Mouse (Mus musculus): ENCODE data around the gene Cd86. TPM values are rescaled to one million over a fixed set of nuclear protein-coding genes. Genes with fewer than 3 reads are reported as not detected.

Cd86 gene
- polyA plus RNA-seq, 1 experiment from 2014 or later, result 2.9 TPM

- H3K4me1 ChIP-seq, result no peaks in the 10 kb centered on the region
- no peaks in the 10 kb centered on the region for H3K27me3 ChIP-seq
- no peak overlapping the region for H3K9ac ChIP-seq
- H3K9me3 ChIP-seq, result no peaks in the 10 kb centered on the region
- H3K27ac ChIP-seq, result no peak overlapping the region
- 69% methylated on average over 6 of the region's 6 CpGs for WGBS
- H3K36me3 ChIP-seq, result no peaks in the 10 kb centered on the region
- ATAC-seq (ENCODE audit: insufficient number of reproducible peaks, low FRiP score, low TSS enrichment, low read depth), result no peak
- no peak overlapping the region for H3K4me3 ChIP-seq
- no peak overlapping the region for H3K4me2 ChIP-seq
Measured at GRCm38 (mm10) chr16:36651174-36651766, 14.6 kb downstream of the Cd86 start.

GRCm38 (mm10) chr16:36650511-36650910 lies 15.4 kb downstream of the Cd86 start:
- Histone ChIP-seq H3K4me1 (no peaks in the 10 kb centered on the region), H3K9ac (no peak overlapping the region), H3K27ac (no peak overlapping the region), H3K4me2 (no peak overlapping the region), H3K36me3 (no peaks in the 10 kb centered on the region), H3K9me3 (no peaks in the 10 kb centered on the region), H3K27me3 (no peaks in the 10 kb centered on the region), H3K4me3 (no peak overlapping the region)
- ATAC-seq (ENCODE audit: insufficient number of reproducible peaks, low FRiP score, low TSS enrichment, low read depth), result no peak
- 83% methylated on average over 4 of the region's 4 CpGs for WGBS

- H3K36me3 ChIP-seq, result no peaks in the 10 kb centered on the region
- H3K9ac ChIP-seq, result no peak overlapping the region
- ATAC-seq (ENCODE audit: insufficient number of reproducible peaks, low FRiP score, low TSS enrichment, low read depth), result no peak
- WGBS, result 41% methylated on average over 3 of the region's 3 CpGs
- no peaks in the 10 kb centered on the region for H3K4me1 ChIP-seq
- no peak overlapping the region for H3K4me3 ChIP-seq
- H3K27ac ChIP-seq, result no peak overlapping the region
- H3K9me3 ChIP-seq, result no peaks in the 10 kb centered on the region
- no peak overlapping the region for H3K4me2 ChIP-seq
- H3K27me3 ChIP-seq, result no peaks in the 10 kb centered on the region
Measured at GRCm38 (mm10) chr16:36649304-36649703, 16.6 kb downstream of the Cd86 start.

DNA sequence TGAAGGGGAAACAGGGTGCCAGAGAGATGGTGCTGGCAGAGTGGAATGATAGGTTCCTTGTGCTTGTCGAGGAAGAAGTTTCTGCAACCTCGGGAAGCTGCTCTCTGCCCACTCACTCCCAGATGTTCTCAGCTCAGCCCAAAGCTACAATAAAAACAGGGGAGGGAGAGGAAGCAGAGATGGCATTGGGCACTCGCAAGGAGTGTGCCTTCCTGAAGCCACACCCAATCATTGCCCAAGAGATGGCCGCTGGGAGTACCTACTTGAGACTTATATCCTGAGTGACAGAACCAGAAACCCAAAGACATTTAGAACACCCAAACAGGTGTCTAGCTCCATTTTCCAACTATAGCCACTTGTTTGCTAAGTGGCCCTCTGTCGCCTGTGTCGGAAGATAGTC lies 20.8 kb downstream of the Cd86 start:
- no peaks in the 10 kb centered on the region for H3K27me3 ChIP-seq
- no peak for ATAC-seq (ENCODE audit: insufficient number of reproducible peaks, low FRiP score, low TSS enrichment, low read depth)
- no peak overlapping the region for H3K4me2 ChIP-seq
- 77% methylated on average over 6 of the region's 6 CpGs for WGBS
- H3K27ac ChIP-seq, result no peak overlapping the region
- no peaks in the 10 kb centered on the region for H3K36me3 ChIP-seq
- H3K9me3 ChIP-seq, result no peaks in the 10 kb centered on the region
- H3K9ac ChIP-seq, result no peak overlapping the region
- H3K4me1 ChIP-seq, result no peaks in the 10 kb centered on the region
- no peak overlapping the region for H3K4me3 ChIP-seq

DNA sequence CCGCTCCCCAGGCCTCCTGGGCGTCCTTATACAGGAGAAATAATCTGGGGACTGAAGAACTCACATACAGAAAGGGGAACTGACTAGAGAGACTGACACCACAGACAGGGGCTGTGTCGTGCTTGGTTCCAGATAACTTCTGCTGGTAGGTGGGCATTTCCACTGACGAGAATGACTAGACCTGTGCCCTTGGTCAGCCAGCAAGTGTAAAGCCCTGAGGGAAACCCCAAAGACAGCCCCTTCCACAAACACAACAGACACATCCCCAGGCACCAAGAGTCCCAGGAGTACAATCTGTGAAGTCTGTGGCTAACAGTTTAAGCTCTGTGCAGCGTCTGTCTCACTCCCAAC lies 23.2 kb downstream of the Cd86 start:
- Histone ChIP-seq H3K4me1 (no peaks in the 10 kb centered on the region), H3K27me3 (no peaks in the 10 kb centered on the region), H3K4me2 (no peak overlapping the region), H3K9me3 (no peaks in the 10 kb centered on the region), H3K9ac (no peak overlapping the region), H3K36me3 (no peaks in the 10 kb centered on the region), H3K4me3 (no peak overlapping the region), H3K27ac (no peak overlapping the region)
- no peak for ATAC-seq (ENCODE audit: insufficient number of reproducible peaks, low FRiP score, low TSS enrichment, low read depth)
- 78% methylated on average over 5 of the region's 5 CpGs for WGBS

DNA sequence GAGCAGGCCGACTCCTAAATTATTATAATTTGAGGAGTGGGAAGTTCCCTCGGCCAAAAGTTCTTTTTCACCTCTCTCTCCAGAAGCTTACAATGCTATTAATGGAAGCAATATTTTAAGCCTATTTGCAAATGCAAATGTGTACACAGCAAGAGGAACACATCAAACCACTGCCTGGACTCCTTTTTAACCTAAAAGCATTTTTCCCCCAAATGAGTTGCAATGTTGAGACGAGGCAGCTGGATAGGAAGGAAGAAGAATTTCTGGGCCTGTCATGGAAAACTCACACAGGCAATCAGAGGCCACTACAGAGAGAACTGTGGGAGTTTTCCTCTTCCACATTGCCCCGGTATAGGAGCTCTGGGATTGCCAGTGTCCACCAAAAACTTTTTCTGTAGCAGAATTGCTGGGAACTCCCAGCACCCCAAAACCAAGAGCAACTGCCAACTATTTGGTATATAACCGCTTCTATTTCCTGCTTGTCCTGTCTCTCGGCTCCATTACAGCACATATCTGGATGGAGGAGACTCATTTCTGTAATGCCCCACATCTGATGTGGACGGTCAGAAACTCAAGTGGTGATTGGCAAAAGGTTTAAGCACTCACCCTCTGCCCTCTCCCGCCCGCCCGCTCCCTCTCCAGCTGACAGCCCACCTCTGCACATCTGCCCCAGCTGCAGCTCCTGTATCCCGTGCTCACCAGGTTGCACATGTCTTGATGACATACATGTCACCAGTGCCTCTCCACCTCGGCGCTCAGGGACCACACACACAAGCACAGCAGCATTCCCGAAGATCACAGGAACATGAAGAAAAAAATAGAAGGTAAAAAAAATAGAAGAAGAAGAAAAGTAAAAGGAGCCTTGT lies 23.8 kb downstream of the Cd86 start:
- Histone ChIP-seq H3K4me1 (no peaks in the 10 kb centered on the region), H3K4me2 (no peak overlapping the region), H3K27ac (no peak overlapping the region), H3K4me3 (no peak overlapping the region), H3K36me3 (no peaks in the 10 kb centered on the region), H3K27me3 (no peaks in the 10 kb centered on the region), H3K9me3 (no peaks in the 10 kb centered on the region), H3K9ac (no peak overlapping the region)
- no peak for ATAC-seq (ENCODE audit: insufficient number of reproducible peaks, low FRiP score, low TSS enrichment, low read depth)
- 77% methylated on average over 14 of the region's 14 CpGs for WGBS

GRCm38 (mm10) chr16:36640993-36641392 lies 24.9 kb downstream of the Cd86 start:
- Histone ChIP-seq H3K4me1 (no peaks in the 10 kb centered on the region), H3K9ac (no peak overlapping the region), H3K4me2 (no peak overlapping the region), H3K27ac (no peak overlapping the region), H3K9me3 (no peaks in the 10 kb centered on the region), H3K4me3 (no peak overlapping the region), H3K27me3 (no peaks in the 10 kb centered on the region), H3K36me3 (no peaks in the 10 kb centered on the region)
- no peak for ATAC-seq (ENCODE audit: insufficient number of reproducible peaks, low FRiP score, low TSS enrichment, low read depth)
- 68% methylated on average over 5 of the region's 5 CpGs for WGBS

- no peak for ATAC-seq (ENCODE audit: insufficient number of reproducible peaks, low FRiP score, low TSS enrichment, low read depth)
Measured at GRCm38 (mm10) chr16:36639812-36640504, 25.9 kb downstream of the Cd86 start.

DNA sequence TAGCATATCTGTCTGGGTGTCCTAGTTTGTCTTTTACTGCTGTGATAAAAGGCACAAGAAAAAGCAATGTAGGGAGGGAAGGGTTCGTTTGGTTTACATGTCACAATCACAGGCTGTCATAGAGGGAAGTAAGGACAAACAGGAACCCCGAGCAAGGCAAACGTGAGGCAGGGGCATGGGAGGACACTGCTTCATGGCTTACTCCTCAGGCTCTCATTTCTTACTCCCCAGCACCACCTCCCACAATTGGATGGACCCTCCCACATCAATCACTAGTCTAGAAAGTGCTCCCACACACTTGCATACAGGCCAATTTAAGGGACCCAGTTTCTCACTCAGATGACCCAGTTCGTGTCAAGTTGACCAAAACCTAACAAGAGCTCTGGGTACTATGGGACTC lies 29.1 kb downstream of the Cd86 start:
- no peaks in the 10 kb centered on the region for H3K9me3 ChIP-seq
- no peaks in the 10 kb centered on the region for H3K4me1 ChIP-seq
- ATAC-seq (ENCODE audit: insufficient number of reproducible peaks, low FRiP score, low TSS enrichment, low read depth), result no peak
- 63% methylated on average over 4 of the region's 4 CpGs for WGBS
- H3K27me3 ChIP-seq, result no peaks in the 10 kb centered on the region
- H3K4me2 ChIP-seq, result no peak overlapping the region
- H3K9ac ChIP-seq, result no peak overlapping the region
- no peaks in the 10 kb centered on the region for H3K36me3 ChIP-seq
- no peak overlapping the region for H3K27ac ChIP-seq
- no peak overlapping the region for H3K4me3 ChIP-seq

More at GRCm38 (mm10) chr16:36639812-36640504, 25.9 kb downstream of the Cd86 start:
- Histone ChIP-seq H3K4me2 (no peak overlapping the region), H3K4me3 (no peak overlapping the region), H3K27me3 (no peaks in the 10 kb centered on the region), H3K36me3 (no peaks in the 10 kb centered on the region), H3K9me3 (no peaks in the 10 kb centered on the region), H3K4me1 (no peaks in the 10 kb centered on the region), H3K9ac (no peak overlapping the region), H3K27ac (no peak overlapping the region)
- 82% methylated on average over 16 of the region's 16 CpGs for WGBS

- Histone ChIP-seq H3K4me2 (no peak overlapping the region), H3K4me3 (no peak overlapping the region), H3K27ac (no peak overlapping the region), H3K4me1 (no peaks in the 10 kb centered on the region), H3K27me3 (no peaks in the 10 kb centered on the region), H3K9ac (no peak overlapping the region), H3K36me3 (no peaks in the 10 kb centered on the region), H3K9me3 (no peaks in the 10 kb centered on the region)
- WGBS, result 90% methylated on average over 23 of the region's 23 CpGs
- ATAC-seq (ENCODE audit: insufficient number of reproducible peaks, low FRiP score, low TSS enrichment, low read depth), result no peak
Measured at GRCm38 (mm10) chr16:36634971-36635710, 30.7 kb downstream of the Cd86 start.

DNA sequence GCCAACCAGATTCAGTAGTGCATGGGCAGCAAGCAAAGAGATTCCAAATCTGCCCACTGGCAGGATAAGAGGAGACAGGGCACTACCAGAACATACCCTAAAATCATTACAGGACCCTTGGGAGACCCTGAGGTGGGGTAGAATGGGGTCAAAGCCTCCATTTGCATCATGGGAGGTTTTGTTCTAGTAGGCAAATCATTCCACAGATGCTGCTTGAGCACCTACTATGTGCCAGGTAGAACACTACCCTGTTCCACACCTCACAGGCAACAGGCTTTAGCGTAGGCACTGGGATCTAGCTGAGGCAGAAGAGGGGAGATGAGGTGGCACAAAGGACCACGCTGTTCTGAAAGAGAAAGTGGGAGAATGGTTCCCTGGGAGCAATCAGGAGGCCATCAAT lies 31.5 kb downstream of the Cd86 start:
- whole genome bisulfite sequencing, result 89% methylated on average over 2 of the region's 2 CpGs
- H3K9me3 ChIP-seq, result no peaks in the 10 kb centered on the region
- no peaks in the 10 kb centered on the region for H3K36me3 ChIP-seq
- H3K4me2 ChIP-seq, result no peak overlapping the region
- no peak overlapping the region for H3K27ac ChIP-seq
- no peaks in the 10 kb centered on the region for H3K4me1 ChIP-seq
- no peaks in the 10 kb centered on the region for H3K27me3 ChIP-seq
- H3K4me3 ChIP-seq, result no peak overlapping the region
- H3K9ac ChIP-seq, result no peak overlapping the region
- no peak for ATAC-seq (ENCODE audit: insufficient number of reproducible peaks, low FRiP score, low TSS enrichment, low read depth)

DNA sequence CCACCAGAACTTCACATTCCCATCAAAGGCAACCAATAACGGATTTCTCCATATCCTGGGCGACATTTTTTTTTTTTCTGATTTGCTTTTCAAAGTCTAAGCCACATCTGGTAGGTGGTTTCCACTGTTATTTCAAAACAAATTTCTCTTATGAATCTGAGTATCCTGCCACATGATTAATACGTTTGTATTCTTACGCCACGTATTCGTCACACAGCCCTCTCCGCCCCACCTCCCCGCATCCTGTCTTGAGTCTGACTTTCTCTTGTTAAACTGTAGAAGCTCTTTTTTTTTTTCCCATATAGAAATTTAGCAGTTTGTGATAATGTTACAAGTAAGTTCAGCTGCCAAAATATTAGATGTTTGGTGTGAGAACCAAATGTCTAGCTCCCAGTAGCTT lies 33.7 kb downstream of the Cd86 start:
- Histone ChIP-seq H3K9ac (no peak overlapping the region), H3K36me3 (no peaks in the 10 kb centered on the region), H3K4me3 (no peak overlapping the region), H3K27ac (no peak overlapping the region), H3K4me2 (no peak overlapping the region), H3K27me3 (no peaks in the 10 kb centered on the region), H3K4me1 (no peaks in the 10 kb centered on the region), H3K9me3 (no peaks in the 10 kb centered on the region)
- ATAC-seq (ENCODE audit: insufficient number of reproducible peaks, low FRiP score, low TSS enrichment, low read depth), result no peak
- WGBS, result 86% methylated on average over 8 of the region's 8 CpGs

Measured in limb, embryonic 15.5 days (tissue).